Mouse (Mus musculus) urinary bladder, postnatal 10 days (tissue): ENCODE results near the gene Slc20a1.

Experiments used
- DNase-seq: peaks from one replicate; pipeline ENCODE4 v3.0.0; 2022; ENCODE audit warnings: low spot score

Gene Slc20a1

DNA sequence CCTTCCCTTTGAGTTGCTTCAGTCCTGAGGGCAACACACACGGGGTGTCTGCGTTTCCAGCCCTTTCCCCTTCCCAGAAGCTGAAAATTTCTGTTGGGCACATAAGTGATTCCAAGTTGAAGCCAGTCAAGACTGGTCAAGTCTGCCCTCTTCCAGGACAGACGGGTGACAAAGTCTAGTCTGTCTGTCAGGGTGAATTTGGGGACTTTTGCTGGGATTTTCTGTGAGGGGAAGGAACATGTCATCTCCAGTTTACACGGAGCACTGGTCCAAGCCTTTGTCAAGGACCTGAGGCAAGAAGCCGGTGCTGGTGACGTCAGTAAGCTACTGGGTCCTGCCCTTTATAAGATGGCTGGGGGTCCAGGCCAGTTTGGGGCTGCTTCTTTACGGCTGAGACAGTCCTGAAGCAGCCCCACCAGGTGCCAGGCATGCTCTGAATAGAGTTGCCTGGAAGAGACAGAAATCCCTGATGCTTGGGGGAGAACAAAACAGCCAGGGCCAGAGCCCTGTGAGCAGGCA is 28.5 kb downstream of the Slc20a1 start:
- DNase-seq = no peak

DNA sequence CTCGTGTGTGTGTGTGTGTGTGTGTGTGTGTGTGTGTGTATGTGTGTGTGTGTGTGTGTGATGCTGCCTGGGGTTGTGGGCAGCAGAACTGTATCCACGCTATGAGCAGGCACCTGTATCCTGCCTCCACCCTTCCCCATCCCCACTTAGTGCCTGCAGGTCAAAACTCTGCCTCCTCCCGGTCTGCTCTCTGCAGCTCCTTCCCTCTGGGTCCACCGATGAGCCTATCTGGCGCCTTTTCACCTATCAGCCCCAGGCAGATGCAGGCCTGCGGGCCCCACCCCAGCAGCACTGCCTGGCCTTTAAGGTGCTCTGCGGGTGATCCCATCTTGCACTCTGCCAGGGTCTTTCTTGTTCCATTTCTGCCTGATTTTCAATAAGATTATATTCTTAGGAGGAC is 29.1 kb downstream of the Slc20a1 start:
- DNase-seq = no peak

DNA sequence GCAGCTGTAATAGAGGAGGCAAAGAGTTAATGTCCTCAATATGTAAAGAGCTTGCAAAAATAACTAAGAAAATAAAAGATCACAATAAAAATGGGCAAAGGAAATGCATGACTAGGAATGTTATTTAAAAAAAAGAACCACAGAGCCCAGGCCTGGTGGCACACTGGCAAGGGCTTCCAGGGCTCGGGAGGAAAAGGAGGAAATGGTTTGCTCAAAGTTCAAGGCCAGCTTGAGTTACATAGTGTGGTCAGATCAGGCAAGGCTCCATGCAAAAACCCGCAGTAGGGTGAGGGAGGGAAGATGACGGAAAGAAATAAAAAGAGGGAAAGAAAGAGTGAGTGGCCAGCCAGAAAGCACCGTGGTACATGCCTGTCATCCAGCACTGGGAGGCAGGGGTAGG is 30.0 kb downstream of the Slc20a1 start:
- DNase-seq = no peak

DNA sequence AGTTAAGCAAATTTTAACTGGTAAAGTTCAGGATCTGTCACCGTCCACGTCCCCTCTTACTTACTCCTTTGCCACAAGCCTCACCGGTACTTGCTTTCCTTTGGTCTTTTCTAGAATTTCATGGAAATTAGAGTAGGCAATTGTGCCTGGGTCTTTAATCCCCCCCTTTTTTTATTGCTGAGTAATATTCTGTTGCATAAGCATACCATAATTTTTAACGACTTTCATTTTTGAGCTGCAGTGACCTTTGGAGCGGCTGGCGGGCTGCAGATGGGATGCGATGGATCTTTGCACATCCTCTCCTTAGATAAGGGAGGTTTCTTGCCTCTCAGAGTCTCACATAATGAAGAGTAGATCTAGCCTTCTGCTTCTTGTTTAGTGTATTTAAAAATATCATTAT is 30.8 kb downstream of the Slc20a1 start:
- DNase-seq = no peak

DNA sequence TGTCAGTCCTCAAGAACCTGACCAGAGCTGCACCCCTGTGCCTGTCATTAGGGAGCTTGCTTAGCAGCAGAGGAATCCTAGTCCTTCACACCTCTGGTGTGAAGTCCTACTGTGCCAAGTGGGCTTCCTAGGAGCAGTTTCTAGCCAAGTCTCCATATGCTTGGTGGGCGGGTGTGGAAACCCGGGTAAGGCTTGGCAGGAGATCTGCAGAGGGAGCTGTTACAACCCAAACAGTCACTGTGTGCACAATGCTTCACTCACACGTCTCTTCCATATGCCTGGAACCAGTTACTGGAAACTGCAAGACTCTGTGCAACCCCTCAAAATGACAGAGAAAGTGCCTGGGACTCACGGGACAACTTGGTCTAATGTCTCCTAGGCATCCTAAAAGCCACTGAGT is 33.5 kb downstream of the Slc20a1 start:
- DNase-seq = no peak

DNA sequence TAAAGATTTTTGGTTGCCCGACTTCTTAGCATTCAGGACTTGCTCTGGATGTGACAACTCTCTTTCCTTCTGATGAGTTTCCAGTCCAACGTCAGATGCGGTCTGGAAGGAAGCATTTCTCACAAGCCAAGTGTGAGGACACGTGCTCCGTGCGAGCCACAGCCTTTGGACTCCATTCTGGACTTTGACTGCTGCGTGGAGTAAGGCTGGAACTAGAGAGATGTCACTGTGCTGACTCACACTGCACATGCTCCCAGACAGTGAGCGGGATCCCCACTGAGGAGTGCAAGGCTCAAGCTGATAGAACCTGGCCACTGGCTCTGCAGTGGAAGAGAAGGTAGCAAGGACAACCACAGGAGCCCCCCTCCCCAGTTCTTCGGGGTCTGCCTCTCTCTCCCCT is 33.9 kb downstream of the Slc20a1 start:
- DNase-seq = no peak

DNA sequence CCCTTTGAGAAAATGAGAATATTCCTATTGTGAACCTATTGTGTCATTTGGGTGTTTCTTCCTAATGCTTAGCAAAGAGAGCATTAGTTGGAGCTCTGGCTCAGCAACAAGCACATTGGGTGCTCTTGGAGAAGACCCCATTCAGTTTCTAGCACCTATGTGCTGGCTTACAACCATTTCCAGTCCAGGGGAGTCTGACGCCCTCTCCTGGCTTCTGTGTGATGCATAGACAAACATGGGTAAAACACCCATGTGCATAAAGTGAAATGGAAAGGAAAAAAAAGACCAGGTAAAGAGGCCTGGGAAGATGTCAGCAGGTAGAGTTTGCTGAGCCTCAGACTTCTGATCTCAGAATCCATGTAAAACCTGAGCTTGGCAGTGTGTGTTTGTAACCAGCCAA is 34.7 kb downstream of the Slc20a1 start:
- no peak for DNase-seq

DNA sequence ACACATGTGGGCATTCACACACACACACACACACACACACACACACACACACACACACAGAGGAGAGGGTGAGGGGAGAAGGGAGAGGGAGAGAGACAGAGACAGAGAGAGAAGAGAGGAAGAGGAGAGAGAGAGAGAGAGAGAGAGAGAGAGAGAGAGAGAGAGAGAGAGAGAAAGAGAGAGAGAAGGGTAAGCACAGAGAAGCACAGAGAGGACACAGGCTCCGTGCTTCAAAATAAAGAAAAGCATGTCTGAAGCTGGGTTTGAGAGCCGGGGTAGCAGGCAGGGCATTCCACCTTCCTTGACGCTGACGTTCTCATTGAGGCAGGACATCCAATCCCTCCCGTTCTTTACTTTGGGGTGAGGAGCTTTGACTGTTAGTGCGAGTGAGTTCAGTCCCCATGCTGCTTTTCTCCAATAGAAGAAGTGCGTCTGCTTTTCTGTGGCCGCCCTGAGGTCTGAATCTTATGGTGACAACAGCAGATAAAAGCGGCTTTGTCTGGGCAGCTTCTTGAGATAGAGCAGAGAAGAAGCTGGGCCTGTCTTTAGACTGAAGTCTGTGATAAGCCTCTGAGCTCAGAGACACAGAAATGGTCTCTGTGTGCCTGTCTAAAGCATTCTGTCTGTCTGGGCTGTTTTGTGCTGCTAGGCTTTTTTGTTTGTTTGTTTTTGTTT is 35.4 kb downstream of the Slc20a1 start:
- no peak for DNase-seq

DNA sequence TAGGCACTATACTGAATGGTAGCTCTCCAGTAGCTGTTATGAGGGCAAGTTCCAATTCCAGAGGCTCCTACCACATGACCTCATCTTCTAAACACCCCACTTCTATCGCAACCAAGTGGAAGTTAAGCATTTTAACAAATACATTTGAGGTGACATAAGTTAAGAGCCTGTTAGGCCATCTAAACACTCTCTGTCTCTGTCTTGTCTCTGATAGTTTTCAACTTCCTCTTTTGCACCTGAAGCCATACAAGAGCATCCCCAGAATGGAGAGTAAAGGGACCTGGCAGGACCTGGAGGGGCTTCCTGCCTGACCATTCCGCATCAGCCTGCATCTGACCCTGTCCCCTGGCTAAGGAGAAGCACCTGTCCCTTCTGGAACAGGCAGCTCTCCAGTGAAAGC is 36.2 kb downstream of the Slc20a1 start:
- DNase-seq = no peak

DNA sequence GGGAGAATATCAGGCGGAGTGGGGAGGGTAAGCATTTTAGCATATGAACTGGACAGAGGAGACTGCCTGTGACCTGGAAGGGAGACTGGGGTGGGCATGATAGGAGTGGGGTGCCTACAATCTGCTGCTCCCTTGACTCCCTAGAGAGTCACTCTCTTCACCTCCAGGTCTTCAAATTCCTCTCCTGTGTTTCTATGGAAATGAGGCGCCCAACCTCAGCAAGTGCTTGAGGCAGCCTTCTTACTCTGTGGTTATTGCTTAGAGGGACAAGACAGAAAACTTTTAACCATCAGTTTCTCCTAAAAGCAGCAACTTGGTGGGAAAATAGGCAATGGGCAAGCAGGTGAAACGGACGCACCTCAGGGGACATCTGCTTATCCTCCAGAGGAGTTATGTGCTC is 38.0 kb downstream of the Slc20a1 start:
- no peak for DNase-seq

DNA sequence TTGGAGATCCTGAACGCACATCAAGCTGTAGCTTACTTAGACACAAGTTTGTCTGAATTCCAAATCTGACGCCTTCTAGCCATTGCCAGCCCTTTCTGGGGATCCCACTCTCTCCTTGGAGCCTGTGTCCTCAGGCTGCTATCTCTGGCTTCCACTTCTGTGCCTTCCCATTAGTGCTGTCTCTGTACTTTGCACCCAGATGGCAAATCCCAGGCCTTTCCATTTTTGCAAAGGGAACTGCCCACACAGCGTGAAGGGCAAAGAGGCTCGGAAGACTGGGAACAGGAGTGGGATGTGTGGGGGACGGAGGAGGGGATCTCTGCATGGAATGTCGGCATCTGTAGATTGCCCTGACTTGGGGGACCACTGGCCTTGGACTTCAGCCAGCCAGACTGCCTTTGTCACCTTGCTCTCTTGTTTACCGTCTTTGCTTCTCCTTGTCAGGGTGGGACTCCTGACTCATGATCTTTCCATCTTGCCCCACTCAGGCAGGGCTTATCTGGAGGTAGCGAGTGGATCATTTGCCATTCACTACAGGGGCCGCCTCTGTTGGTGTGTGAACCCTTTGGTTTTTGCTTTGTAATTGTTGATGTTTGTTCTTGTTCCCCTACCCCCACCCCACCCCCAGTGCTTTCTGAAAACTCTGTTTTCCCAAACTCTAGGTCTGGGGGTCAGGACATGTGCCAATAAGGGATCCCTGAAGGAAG is 42.3 kb downstream of the Slc20a1 start:
- no peak for DNase-seq

DNA sequence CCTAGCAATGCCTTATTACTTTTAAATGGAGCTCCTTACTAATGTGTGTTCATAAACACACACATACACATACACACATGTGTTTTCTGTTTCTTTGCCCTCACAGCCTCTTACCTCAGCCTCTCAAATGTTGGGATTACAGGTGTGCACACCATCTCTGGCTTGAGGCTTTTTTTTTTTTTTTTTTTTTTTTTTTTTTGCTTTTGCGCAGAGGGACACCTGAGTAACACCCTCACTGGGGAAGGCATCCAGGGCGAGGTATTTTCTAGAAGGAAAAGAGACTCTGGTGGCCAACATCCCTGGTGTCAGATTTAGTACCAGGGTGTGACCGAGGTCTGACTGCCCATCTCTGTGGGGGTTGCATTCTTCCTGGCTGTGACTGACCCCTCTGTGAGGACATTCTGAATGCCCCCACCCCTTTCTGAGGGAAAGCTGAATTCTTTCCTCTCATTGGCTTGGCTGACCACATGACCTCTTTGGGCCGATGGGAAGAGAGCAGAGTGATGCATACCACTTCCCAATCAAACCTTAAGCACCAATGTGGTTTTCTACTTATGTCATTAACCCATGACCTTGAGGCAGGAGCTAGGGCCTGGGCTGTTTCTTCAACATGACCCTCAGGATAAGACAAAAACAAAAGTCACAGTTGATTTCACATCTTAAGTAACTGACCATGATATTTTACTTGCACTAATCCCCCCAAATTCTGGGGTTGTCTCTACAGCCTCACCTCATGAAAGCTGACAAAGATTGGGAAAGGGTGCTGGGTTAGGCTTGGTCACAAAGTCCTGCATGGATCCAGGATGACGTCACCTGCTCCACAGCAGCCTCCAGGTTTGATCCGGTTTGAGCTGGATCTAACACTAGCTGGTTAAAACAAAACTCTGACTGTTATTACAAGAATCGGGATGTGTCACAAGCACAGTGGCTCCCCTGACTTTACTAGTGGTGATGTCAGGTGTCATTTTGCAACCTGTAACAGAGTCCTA is 43.6 kb downstream of the Slc20a1 start:
- no peak for DNase-seq

DNA sequence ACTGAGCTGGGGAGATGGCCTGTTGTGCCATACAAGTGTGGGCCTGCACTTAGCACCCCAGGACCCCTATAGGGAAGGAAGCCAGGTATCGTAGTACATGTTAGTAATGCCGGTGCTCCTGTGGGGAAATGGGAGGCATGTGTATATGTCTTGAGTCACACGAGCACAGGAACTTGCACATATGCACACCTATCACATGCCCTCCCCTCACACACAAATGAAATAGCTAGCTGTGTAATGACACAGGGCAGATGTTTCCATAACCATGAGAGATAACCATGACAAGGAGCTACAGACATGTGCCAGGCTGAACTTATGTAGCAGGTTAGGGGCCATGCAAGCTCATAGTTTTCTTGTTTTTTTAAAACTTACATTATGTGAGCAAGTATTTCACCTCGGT is 44.4 kb downstream of the Slc20a1 start:
- DNase-seq = no peak

DNA sequence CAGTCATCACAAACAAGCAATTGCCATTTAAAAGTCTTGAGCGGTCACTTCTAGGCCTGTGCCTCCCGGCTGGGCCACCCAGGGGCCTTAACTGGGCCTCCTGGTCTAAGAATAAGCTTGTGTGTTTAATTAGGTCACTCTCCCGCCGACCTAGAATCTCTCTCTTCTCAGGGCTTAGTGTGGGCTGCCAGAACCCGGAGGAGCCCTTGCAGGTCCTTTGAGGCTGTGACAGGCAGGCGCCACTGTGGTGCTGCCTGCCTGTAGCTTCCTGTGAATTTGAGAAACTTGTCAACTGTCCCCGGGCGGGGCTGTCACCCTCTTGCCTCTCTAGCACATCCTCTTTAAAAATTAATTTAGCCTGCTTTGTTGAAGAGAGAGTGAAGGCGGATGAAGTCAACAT is 45.2 kb downstream of the Slc20a1 start:
- DNase-seq = no peak

DNA sequence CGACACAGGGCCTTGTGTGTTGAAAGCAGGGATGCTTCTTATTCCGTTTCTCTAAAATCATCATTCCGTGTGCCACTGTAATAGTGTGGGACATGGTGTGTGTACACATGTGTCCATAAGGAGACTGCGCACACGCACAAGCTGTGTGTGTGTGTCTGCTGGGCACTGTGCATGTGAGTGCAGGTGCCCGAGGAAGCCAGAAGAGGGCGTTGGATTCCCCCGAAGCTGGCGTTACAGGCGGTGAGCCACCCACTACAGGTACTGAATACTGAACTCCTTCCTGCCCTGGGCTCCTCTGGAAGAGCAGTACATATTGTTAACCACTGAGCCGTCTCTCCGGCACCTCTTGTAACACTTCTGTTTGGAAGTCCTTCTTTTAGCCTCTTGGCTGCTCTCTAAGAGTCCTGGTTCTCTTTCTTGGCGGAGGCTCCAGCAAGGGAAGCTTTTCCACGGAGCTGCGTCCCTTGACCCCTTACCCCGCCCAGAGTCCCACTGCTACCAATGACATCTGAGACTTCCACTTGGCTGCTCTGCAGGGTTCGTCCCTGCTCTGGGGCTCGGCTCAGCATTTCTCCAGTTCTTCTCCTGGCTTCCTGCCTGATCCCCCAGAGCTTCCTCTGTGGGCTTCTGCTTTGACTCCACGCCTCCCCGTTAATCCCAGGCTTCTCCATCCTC is 46.0 kb downstream of the Slc20a1 start:
- no peak for DNase-seq

DNA sequence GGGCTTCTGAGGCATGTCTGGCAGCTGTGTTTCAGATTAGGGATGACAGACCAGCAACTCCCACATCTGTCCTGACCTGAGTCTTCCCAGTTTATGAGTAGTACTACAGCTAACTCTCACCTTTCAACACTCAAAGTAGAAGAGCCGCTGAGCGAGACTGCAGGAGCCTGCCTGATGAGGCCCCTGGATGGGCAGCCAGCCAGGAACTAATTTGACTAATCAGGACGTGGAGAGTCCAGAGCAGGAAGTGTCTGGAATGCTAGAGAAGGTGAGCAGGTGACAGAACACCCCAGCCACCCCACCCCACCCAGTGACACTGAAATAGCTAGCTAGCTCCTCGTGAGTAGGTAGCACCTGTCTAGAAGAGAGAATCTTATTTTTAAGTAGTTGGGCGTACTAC is 47.1 kb downstream of the Slc20a1 start:
- no peak for DNase-seq

DNA sequence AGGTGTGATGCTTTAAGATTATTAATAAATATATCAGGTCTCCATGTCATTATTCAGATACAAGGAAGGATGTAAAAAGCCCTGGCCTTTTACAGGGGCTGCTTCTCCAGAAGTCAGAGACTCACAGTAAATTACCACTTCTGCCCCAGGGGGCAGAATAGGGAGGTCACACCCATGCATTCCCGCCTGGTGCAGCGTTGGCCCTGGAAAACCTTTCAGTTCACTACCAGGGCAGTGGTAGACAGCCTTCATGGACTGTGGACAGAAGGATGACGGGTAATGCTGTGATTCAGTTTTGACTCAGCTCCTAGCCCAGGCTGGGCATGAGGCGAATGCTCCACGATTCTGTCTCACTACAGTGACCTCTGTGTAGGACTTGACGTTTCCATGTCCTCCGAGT is 47.9 kb downstream of the Slc20a1 start:
- DNase-seq = no peak

DNA sequence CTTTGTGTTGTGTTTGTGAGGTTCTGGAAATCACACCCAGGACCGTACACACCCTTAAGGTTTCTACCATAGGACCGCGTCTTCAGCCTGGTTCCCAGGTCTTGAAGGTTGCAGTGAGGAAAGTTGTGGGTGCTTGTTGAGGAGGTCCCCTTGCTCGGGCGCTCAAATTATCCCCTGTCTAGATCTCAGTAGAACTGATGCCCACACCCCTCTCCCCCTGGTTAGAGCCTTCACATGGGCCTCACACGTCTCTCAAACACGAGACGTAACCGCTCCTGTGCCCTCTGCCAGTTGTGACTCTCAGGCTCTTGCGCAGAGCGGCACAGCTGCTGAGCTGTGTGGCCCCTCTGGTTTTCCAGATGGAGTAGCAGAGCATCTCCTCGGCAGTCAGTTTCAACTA is 48.4 kb downstream of the Slc20a1 start:
- no peak for DNase-seq

DNA sequence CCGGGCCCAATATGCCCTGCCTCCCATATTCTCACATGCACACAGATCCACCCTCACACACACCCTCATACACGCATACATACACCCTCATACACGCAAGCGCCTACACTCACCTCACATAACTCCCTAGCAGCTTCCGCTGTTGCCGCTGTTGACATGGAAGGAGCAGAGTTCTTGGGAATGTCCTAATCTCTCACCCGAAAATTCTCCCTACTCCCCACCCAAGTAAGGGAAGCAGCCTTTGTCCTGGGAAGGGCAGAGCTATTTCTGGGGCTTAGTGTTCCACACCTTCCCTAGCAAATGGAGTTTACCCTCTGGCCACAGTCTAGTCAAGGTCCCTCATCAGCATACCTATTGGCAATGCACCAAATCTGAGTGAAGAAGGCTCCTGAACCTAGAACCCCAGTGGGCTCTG is 49.1 kb downstream of the Slc20a1 start:
- no peak for DNase-seq

DNA sequence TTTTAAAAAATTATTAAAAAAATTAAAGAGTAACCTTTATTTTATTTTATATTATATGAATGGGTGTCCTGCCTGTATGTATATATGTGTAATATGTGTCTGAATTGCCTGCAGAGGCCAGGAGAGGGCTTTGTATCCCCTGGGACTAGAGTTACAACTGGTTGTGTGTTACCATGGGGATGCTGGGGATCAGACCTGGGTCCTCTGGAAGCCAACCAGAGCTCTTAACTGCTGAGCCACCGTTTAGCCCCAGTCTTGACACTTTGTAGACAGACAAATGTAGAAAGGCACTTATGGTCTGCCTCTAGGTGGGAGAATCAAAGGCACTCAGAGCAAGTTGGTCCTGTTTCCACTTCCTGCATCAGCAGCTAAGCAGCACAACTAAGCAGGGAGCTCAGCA is 50.8 kb downstream of the Slc20a1 start:
- no peak for DNase-seq

DNA sequence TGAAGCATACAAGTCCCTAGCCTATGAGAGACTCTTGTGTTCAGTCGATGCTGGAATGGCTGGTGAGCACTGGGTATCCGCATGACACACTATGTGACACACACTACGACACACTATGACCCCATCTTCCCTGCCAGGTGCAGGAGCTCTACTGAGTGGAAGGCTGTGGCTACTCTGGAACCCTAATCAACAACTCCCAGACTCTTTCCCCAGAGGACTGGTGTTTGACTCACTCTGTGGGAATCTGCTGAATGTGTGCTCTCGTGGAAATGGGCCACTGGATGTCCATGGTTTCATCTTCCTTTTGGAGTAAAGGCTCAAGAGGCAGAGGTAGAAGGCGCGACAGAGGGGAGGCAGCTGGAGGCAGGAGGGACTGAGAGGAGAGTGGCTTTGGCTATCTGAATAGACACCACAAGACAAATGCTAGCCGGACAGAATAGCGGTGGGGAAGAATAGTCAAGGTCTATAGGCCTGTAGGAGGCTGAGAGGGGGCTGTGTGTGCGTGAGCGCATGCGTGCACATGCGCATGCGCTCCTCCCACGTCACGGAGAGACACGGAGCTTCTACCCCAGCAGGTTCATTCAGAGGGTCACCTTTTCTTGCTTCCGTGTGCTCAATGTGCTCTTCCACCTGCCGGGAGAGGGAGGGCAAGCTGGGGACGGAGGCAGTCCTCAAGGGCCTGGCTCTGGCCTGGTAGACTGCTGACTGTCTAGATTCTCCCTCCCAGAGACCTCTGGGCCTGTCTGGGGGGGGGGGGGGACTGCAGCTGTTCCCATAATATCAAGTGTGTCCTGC is 54.5 kb downstream of the Slc20a1 start:
- DNase-seq = no peak
